Mouse (Mus musculus) testis, postnatal 10 days (tissue): ENCODE data around the gene Atp6v0d1.
A peak's percentile ranks its signal among the peaks of the same experiment; 100 is the strongest.

ENCODE experiments used
- DNase-seq: peaks from one replicate; pipeline ENCODE4 v3.0.0; 2021; ENCODE audit warnings: low spot score

Atp6v0d1 gene

GRCm38 (mm10) chr8:105537011-105537677 is 28.7 kb downstream of the Atp6v0d1 start:
- no peak for DNase-seq

- DNase-seq, result no peak
Observed at GRCm38 (mm10) chr8:105536546-105536945, 29.3 kb downstream of the Atp6v0d1 start.

GRCm38 (mm10) chr8:105533892-105534329 is 31.9 kb downstream of the Atp6v0d1 start:
- DNase-seq, result peak; percentile 92

- no peak for DNase-seq
Observed at GRCm38 (mm10) chr8:105533439-105533838, 32.4 kb downstream of the Atp6v0d1 start.

- DNase-seq, result peak; percentile 86
Observed at GRCm38 (mm10) chr8:105531774-105532173, 34.1 kb downstream of the Atp6v0d1 start.

- DNase-seq, result no peak
Observed at GRCm38 (mm10) chr8:105529271-105529670, 36.6 kb downstream of the Atp6v0d1 start.

- no peak for DNase-seq
Observed at GRCm38 (mm10) chr8:105528206-105528605, 37.6 kb downstream of the Atp6v0d1 start.

- DNase-seq, result no peak
Observed at GRCm38 (mm10) chr8:105527110-105527509, 38.7 kb downstream of the Atp6v0d1 start.

- no peak for DNase-seq
Observed at GRCm38 (mm10) chr8:105522890-105523289, 43.0 kb downstream of the Atp6v0d1 start.

GRCm38 (mm10) chr8:105521995-105522769 is 43.7 kb downstream of the Atp6v0d1 start:
- no peak for DNase-seq

- no peak for DNase-seq
Observed at GRCm38 (mm10) chr8:105521061-105521460, 44.8 kb downstream of the Atp6v0d1 start.

GRCm38 (mm10) chr8:105520521-105520920 is 45.3 kb downstream of the Atp6v0d1 start:
- no peak for DNase-seq

GRCm38 (mm10) chr8:105519591-105519990 is 46.3 kb downstream of the Atp6v0d1 start:
- no peak for DNase-seq

- DNase-seq, result peak; percentile 66
Observed at GRCm38 (mm10) chr8:105518436-105519313, 47.2 kb downstream of the Atp6v0d1 start, which contains the start of gene Hsd11b2. Hsd11b2 (plus strand) TSS chr8:105518755.

GRCm38 (mm10) chr8:105517346-105517745 is 48.5 kb downstream of the Atp6v0d1 start:
- no peak for DNase-seq

GRCm38 (mm10) chr8:105516018-105516645 is 49.7 kb downstream of the Atp6v0d1 start:
- peak; percentile 82 for DNase-seq

GRCm38 (mm10) chr8:105514656-105515055 is 51.2 kb downstream of the Atp6v0d1 start:
- DNase-seq, result peak; percentile 73

GRCm38 (mm10) chr8:105514194-105514593 is 51.7 kb downstream of the Atp6v0d1 start:
- DNase-seq, result no peak

GRCm38 (mm10) chr8:105509997-105510735 is 55.7 kb downstream of the Atp6v0d1 start:
- DNase-seq, result no peak

- no peak for DNase-seq
Observed at GRCm38 (mm10) chr8:105508758-105509157, 57.1 kb downstream of the Atp6v0d1 start.

- no peak for DNase-seq
Observed at GRCm38 (mm10) chr8:105506977-105507376, 58.9 kb downstream of the Atp6v0d1 start.
